Mouse (Mus musculus): ENCODE data around the gene Ppie.

GRCm38 (mm10) chr4:123171811-123172210 is 32.1 kb upstream of the Ppie start:
- no peak for TF ChIP-seq EP300 (optimal IDR thresholded peaks at IDR 0.05)
- TF ChIP-seq CTCF (IDR thresholded peaks at IDR 0.05; ENCODE audit: low read depth), result peak; percentile 19
